Mouse (Mus musculus) lung, adult 2 months (tissue): ENCODE measurements around the gene Ing1. TPM values are rescaled to one million over a fixed set of nuclear protein-coding genes. Genes with fewer than 3 reads are reported as not detected.
"Not testable (repeated sequence)": the region's sequence is repeated elsewhere in the genome, so short reads cannot be mapped to it uniquely, and the experiment has no call there.

Experiments
- DNase-seq: peaks from one replicate; pipeline ENCODE4 v3.0.0; 2022
- H3K4me1 ChIP-seq: fragments of 200-500 bp; 2 replicates; pipeline ENCODE4 v1.6.1; 2011; ENCODE audit warnings: low read length; ENCODE audit not compliant: control insufficient read depth, insufficient read depth
- H3K4me3 ChIP-seq: fragments of 200-500 bp; replicated peaks from 2 replicates; pipeline ENCODE3; 2011; ENCODE audit warnings: low read depth, mild to moderate bottlenecking, control low read depth, low read length; ENCODE audit errors: extremely low read depth
- CTCF ChIP-seq: fragments of 200-500 bp; IDR thresholded peaks from 2 replicates; pipeline ENCODE4 v1.5.1; 2011; ENCODE audit warnings: mild to moderate bottlenecking, low read length, control low read depth; ENCODE audit not compliant: insufficient read depth
- POLR2A ChIP-seq: fragments of 200-500 bp; IDR thresholded peaks from 2 replicates; pipeline ENCODE4 v1.6.1; 2011; ENCODE audit warnings: low read depth, mild to moderate bottlenecking, control low read depth, low read length, borderline replicate concordance; ENCODE audit errors: extremely low read depth
- WGBS: fragments of 180-500 bp; shearing (Covaris S2); methylation state at CpG from one replicate; pipeline ENCODE4 v1.1.7; 2018; 5-methylcytosine and 5-hydroxymethylcytosine counted together
- polyA plus RNA-seq: library from polyadenylated mRNA; depleted of rRNA; stranded (reverse); fragments of >200 nt; gene quantifications from 2 replicates; pipeline ENCODE4 v1.2.3, GENCODE M21; 2012

Gene Ing1
- polyA plus RNA-seq, 1 experiment, result 21.5 TPM

DNA sequence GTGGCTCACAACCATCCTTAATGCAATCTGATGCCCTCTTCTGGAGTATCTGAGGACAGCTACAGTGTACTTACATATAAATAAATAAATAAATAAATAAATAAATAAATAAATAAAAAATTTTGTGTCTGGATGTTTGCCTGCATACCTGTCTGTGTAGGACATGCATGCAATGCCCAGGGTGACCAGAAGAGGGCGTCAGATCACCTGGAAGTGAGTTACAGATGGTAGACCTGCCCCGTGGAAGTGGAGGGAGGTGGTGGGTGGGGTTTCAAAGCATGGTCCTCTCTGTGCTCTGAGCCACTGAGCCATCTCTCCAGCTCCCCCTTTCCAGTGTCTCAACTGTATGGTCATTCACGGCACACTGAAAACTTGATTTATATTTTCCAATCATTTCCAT, 11.0 kb upstream of the Ing1 start:
- no peak for TF ChIP-seq POLR2A
- TF ChIP-seq CTCF, result peak; percentile 85
- H3K4me3 ChIP-seq, result no peak overlapping the region
- WGBS, result 47% methylated on average over 3 of the region's 3 CpGs
- peak; percentile 51 for DNase-seq
- H3K4me1 ChIP-seq, result no peaks in the 10 kb centered on the region; the same call in 1 of the 2 replicates

DNA sequence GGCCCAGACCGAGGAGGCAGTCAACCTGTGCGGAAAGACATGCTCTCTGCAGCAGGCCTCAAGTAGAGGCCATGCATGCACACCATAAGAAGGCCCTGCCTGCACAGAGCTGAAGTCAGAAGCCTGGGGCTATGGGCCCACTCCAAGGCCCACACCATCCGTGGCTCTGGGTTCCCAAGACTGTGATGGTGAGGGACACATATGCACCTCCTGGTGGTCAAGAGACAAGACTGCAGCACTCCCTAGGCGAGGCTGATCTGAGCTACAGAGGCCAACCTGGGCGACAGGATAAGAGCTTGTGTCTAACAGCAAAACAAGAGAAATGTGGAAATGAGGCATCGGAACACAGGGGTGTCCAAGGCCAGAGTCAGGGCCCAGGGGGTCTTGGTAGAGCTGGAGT, 8.3 kb upstream of the Ing1 start:
- TF ChIP-seq POLR2A, result no peak
- TF ChIP-seq CTCF, result peak; percentile 58
- no peak overlapping the region for H3K4me3 ChIP-seq
- 66% methylated on average over 6 of the region's 6 CpGs for WGBS
- DNase-seq, result no peak
- H3K4me1 ChIP-seq, result peaks cover 5% of the 10 kb centered on the region; the same call in 1 of the 2 replicates

DNA sequence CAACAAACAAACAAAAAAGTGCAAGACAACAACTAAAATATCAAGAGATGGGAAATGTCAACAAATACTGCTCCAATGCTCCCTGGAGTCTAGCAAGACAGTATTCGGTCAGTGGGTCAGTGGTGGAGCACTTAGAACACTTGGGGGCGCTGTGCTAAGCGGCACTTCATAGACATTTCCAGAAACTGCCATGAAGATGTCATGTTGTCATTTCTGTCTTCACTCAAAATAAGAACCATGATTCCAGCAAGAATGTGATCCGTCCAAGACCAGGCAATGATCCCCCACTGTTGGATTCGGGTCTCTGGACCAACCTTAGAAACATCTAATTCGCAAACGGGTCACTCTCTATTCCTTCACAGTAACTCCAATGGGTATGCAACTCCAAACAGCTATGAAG, 5.7 kb upstream of the Ing1 start:
- WGBS, result 17% methylated on average over 7 of the region's 7 CpGs
- TF ChIP-seq POLR2A, result no peak
- TF ChIP-seq CTCF, result peak; percentile 63
- DNase-seq, result peak; percentile 46
- Histone ChIP-seq H3K4me1 (peaks cover 7% of the 10 kb centered on the region; the same call in 1 of the 2 replicates), H3K4me3 (peak overlapping the region; percentile 65)

DNA sequence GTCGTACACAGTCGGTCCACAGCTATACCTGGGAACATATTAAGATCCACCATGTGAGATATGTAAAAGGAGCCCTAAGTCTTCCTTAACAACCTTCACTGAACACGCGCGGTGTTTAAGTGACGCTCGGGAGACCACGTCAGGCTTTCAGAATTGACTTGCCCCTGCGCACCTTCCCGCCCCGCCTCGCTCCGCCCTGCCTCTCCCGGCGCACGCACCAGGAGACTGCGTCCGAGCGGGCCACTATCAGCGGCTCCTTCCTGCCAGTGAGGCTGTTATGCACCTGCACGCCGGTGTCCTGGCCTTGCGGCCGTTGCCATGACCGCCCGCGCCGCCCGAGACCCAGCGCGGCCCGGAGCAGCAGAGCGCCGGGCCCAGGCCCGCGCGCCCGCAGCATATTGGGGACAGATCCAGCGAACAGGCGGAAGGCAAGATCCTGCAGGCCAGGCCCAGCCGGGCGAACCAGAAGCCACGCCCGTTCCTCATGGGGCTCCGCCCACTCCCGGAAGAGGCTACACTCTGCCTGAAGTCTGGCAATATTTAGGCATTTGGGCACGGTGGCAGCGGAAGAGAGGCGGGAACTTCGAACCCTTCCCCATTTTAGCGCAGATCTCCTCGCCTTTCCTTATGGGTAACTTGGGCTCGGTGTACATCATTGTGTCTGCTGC, 5.0 kb upstream of the Ing1 start, which contains the start of gene Cars2:
TSS of gene Cars2 (minus strand) at position 503 of the 668 bp plus-strand sequence.
- peaks cover 8% of the 10 kb centered on the region; the same call in 1 of the 2 replicates for H3K4me1 ChIP-seq
- peak within 1 kb of the TSS; percentile 65 for H3K4me3 ChIP-seq
- TF ChIP-seq POLR2A (peak; percentile 76; the same call in 1 of the 2 replicates), CTCF (no peak)
- DNase-seq, result peak; percentile 95
- WGBS, result under 1% methylated on average over 53 of the region's 53 CpGs

DNA sequence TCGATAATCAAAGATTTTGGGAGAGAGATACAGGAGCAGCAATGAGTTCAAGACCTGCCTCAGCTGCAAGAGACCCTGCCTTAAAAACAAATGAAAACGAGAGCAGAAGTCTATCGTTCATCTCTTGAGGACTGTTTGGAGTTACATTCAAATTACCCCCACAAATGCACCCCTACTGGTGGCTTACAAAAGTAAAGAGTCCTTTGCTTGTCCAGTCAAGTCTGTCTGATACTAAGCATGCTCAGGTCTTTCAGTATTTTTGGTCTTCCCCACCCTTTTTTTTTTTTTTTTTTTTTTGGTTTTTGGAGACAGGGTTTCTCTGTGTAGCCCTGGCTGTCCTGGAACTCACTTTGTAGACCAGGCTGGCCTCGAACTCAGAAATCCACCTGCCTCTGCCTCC, 3.9 kb upstream of the Ing1 start:
- not testable (repeated sequence) for H3K4me1 ChIP-seq, H3K4me3 ChIP-seq, DNase-seq
- 74% methylated on average over 4 of the region's 4 CpGs for WGBS

DNA sequence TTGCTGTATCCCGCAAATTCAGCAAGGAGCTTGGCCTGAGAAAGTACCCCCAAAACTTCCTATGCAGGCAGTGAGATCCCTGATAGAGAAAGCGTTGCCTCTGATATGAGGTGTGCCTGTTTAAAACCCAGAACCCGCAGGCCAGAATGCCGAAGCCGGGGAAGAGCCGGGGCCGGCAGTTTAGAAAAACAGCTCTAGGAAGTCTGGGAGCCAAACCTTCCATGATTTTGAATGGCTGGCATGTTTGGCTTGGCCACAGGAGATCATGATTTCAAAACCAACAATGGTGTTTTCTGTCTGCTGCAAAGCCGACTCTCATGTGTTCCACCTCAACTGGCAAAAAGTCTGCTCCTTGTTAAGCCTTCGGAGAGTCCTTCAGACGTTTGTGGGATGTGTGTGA, 3.0 kb upstream of the Ing1 start:
- DNase-seq, result no peak
- WGBS, result 77% methylated on average over 10 of the region's 10 CpGs
- TF ChIP-seq POLR2A (no peak), CTCF (no peak)

DNA sequence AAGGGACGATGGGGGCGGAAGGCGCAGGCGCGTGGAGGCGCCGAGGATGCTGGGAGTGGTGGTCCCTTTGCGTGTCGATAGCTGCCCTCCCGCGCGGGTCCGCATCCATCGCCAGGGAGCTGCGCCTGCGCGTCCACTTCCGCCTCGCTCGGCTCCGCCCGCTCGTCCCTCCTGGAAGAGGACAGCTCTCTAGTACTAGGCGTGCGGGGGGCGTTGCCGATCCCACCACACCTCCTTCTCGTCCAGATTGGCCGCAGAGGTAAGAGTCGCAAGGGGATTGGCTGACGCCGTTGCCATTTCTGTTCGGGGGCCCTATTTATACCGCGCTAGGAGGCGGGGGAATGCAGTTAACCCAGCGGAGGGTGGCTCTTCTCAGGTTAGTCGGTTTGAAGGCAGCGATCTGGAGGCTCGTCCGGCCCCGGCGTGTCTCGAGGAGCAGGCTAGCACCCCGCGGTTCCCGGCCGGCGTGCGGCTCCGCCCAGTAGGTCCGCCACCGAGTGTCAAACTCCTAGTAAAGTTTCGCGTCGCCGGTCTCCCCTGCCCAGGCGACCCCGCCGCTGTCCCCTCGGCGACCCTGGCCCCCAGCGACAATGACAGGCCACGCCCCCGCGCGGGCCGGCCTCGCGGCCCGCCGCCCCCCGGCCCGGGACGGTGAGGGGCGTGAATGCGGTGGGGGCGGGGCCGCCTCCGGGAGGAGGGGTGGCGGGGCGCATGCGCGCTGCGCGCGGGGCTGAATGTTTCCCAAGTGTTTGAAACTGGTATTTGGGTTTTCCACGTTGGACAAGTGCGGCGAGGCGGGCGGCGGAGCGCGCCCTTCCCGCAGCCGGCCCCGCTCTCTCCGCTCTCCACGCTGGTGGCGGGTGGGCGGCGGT, 585 bp downstream of the Ing1 start:
- peak; percentile 95 for DNase-seq
- TF ChIP-seq POLR2A (peak; percentile 99), CTCF (no peak)
- WGBS, result under 1% methylated on average over 96 of the region's 103 CpGs
- H3K4me1 ChIP-seq, result peaks cover 6% of the 10 kb centered on the region
- H3K4me3 ChIP-seq, result peak overlapping the region; percentile 90

More for the DNA sequence above, 3.0 kb upstream of the Ing1 start:
- H3K4me1 ChIP-seq, result peaks cover 8% of the 10 kb centered on the region; the same call in 1 of the 2 replicates
- H3K4me3 ChIP-seq, result no peak overlapping the region

DNA sequence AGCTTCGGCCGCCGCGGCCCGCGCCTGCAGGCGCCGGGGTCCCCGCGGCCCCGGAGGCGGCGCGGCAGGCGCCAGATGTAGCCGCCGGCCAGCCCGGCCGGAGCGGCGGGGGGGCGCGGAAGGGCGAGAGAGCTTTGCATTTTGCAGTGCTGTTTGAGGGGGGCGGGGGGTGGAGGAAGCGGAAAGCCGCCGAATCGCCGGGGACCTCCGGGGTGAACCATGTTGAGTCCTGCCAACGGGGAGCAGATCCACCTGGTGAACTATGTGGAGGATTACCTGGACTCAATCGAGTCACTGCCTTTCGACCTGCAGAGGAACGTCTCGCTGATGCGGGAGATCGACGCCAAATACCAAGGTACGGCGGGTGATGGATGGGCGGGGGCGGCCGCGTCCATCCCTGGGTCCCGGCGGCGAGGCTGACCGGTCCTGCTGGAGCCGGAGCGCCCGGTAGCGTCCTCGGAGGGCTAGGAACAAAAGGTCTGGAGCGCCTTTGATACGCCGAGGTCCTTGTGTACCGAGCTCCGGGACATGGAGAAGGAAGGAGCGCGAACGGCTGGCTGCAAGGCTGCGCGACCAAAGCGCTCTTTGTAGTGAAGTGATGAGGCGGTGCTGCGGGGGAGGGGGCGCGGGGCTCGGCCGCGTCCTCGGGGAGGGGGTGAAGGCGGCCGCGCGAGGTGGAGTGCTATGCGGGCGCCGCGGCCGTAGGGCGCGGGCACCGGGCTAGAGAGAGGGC, 1.5 kb downstream of the Ing1 start:
- peak; percentile 62 for DNase-seq
- peaks cover 6% of the 10 kb centered on the region for H3K4me1 ChIP-seq
- WGBS, result under 1% methylated on average over 83 of the region's 85 CpGs

DNA sequence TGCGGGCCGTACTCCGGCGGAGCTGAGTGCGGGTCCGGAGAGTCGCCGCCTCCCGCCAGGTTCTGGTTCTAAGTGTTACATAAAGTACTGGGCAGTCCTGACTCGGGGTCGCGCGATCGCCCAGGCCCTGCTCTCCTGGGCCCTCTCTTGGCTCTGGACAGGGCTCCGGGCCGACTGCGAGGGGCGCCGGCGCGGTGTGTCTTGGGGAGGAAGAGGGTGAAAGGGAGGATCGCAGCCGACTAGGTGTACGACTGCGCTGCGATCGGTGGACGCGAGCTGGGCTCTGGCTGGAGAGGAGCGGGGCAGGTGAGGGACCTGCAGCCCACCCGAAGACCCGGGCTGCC, 2.0 kb downstream of the Ing1 start:
- WGBS, result under 1% methylated on average over 32 of the region's 32 CpGs
- TF ChIP-seq POLR2A (no peak), CTCF (no peak)
- DNase-seq, result no peak

More for the DNA sequence above, 1.5 kb downstream of the Ing1 start:
- TF ChIP-seq CTCF, result no peak
- TF ChIP-seq POLR2A, result peak; percentile 22; the same call in 1 of the 2 replicates
- peak overlapping the region; percentile 87 for H3K4me3 ChIP-seq

More for the DNA sequence above, 2.0 kb downstream of the Ing1 start:
- H3K4me1 ChIP-seq, result peaks cover 6% of the 10 kb centered on the region
- H3K4me3 ChIP-seq, result peak overlapping the region; percentile 87
